Mouse (Mus musculus): Measurements from ENCODE around the gene Bcl2l1.

DNA sequence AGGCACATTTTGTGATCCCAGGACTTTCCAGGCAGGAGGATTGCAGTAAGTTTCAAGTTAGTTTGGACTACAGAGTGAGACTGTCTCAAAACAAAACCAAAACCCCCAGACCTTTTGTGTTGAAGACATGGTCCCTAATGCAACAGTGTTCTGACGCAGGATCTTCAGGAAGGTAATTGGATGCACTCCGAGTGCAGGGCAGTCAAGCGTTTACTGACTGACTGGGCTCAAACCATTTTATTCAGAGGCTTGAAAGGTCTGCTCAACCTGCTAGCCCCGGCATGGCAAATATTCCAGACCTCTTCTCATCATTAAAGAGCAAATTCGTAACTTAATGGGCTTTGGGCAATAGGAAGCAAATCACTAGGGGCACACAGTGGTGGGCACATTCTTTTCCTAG, 12.8 kb downstream of the Bcl2l1 start:
- TF ChIP-seq POLR2A (IDR thresholded peaks at IDR 0.05; ENCODE audit: control insufficient read depth, extremely low read depth, insufficient read depth, low read length, poor library complexity), result no peak
- no peak for TF ChIP-seq CTCF (IDR thresholded peaks at IDR 0.05; ENCODE audit: borderline replicate concordance, control insufficient read depth, extremely low read depth, insufficient read depth, low read length, poor library complexity)
